ENCODE assay signal across 16 mouse cellular contexts in the genomic region with DNA sequence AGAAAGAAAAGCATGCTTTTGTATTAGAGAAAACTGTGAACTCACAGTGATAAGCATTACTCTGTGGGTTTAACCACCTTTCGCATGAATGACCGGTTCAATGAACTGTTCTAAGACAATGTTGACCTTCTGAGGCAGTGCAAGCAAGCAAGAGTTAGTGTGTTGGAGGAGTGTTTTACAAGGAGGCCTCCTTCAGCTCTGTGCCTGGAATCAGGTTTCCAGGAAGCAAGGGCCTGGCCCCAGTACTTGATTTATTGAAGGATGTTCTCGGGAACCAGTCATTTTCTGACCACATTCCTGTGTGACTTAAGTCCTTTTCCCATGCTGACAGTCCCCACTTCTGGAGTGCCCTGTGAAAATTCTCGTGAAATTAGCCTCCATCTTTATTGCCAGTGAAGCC. TPM values are rescaled to one million over a fixed set of nuclear protein-coding genes. Genes with fewer than 3 reads are reported as not detected.
DNase-seq lines count a peak whose midpoint lies in the region; ATAC-seq lines count a peak whose summit lies in the region.
"Had no signal": no experiment of that assay in that cellular context is flagged by ENCODE, and none has a peak within 500 bp of the region (broad histone marks: within the 10 kb centered on the region; RNA-seq: fewer than 3 reads in every experiment).

No protein-coding gene starts in this region.

- 37% methylated on average over 4 of the region's 4 CpGs for WGBS in lung, embryonic 15.5 days
- 36% methylated on average over 4 of the region's 4 CpGs for WGBS in intestine, embryonic 16.5 days
- WGBS in limb, embryonic 12.5 days: 14% methylated on average over 4 of the region's 4 CpGs
- 61% methylated on average over 4 of the region's 4 CpGs for WGBS in forebrain, embryonic 15.5 days

- H3K36me3 ChIP-seq in lung, embryonic 15.5 days: no peaks in the 10 kb centered on the region
- H3K36me3 ChIP-seq in intestine, embryonic 16.5 days (ENCODE audit: control insufficient read depth, insufficient read depth, low read length): no peaks in the 10 kb centered on the region
- no peaks in the 10 kb centered on the region for H3K36me3 ChIP-seq in limb, embryonic 12.5 days
- no peaks in the 10 kb centered on the region for H3K36me3 ChIP-seq in forebrain, embryonic 15.5 days
- H3K36me3 ChIP-seq: embryonic facial prominence, embryonic 15.5 days had no signal

- H3K4me2 ChIP-seq in lung, embryonic 15.5 days: no peak overlapping the region
- H3K4me2 ChIP-seq in intestine, embryonic 16.5 days (ENCODE audit: low read depth, low read length): no peak overlapping the region
- H3K4me2 ChIP-seq in limb, embryonic 12.5 days: no peak overlapping the region
- H3K4me2 ChIP-seq in forebrain, embryonic 15.5 days (replicated peaks): no peak overlapping the region
- H3K4me2 ChIP-seq: embryonic facial prominence, embryonic 15.5 days; hindbrain, embryonic 14.5 days had no signal

- ATAC-seq in lung, embryonic 15.5 days (ENCODE audit: borderline replicate concordance, extremely low read depth, low FRiP score, low TSS enrichment): no peak; the same call in 1 of the 2 replicates
- ATAC-seq in intestine, embryonic 16.5 days: peak; percentile 34; the same call in 1 of the 2 replicates
- ATAC-seq in limb, embryonic 12.5 days (ENCODE audit: insufficient number of reproducible peaks, insufficient read depth, low FRiP score, low TSS enrichment, low read depth): no peak
- ATAC-seq in forebrain, embryonic 15.5 days (replicated peaks): no peak
- ATAC-seq: forebrain, postnatal 0 days; liver, postnatal 0 days had no signal

- no peaks in the 10 kb centered on the region for H3K9me3 ChIP-seq in lung, embryonic 15.5 days
- H3K9me3 ChIP-seq in intestine, embryonic 16.5 days (ENCODE audit: control insufficient read depth, low read length): no peaks in the 10 kb centered on the region
- H3K9me3 ChIP-seq in limb, embryonic 12.5 days: no peaks in the 10 kb centered on the region
- no peaks in the 10 kb centered on the region for H3K9me3 ChIP-seq in forebrain, embryonic 15.5 days
- H3K9me3 ChIP-seq: embryonic facial prominence, embryonic 15.5 days had no signal

- DNase-seq in lung, postnatal 14 days: no peak
- no peak for DNase-seq in spleen, adult 12 weeks (ENCODE audit: low spot score)
- DNase-seq in Muller cell, postnatal 12 days (ENCODE audit: inconsistent ontology term): no peak
- DNase-seq: cerebellum, adult 9-10 months; forebrain, postnatal 0 days; liver, postnatal 0 days; right cerebral cortex, postnatal 14 days; thymus, postnatal 4 days had no signal

- no peak overlapping the region for H3K9ac ChIP-seq in lung, embryonic 15.5 days
- no peak overlapping the region for H3K9ac ChIP-seq in intestine, embryonic 16.5 days (ENCODE audit: low read depth, low read length)
- H3K9ac ChIP-seq in limb, embryonic 12.5 days (replicated peaks): no peak overlapping the region
- no peak overlapping the region for H3K9ac ChIP-seq in forebrain, embryonic 15.5 days (replicated peaks)
- H3K9ac ChIP-seq: embryonic facial prominence, embryonic 15.5 days; forebrain, postnatal 0 days; hindbrain, embryonic 14.5 days; liver, postnatal 0 days had no signal

- H3K4me1 ChIP-seq in lung, embryonic 15.5 days: peaks cover 20% of the 10 kb centered on the region
- peaks cover 15% of the 10 kb centered on the region for H3K4me1 ChIP-seq in intestine, embryonic 16.5 days (ENCODE audit: control insufficient read depth, insufficient read depth, low read length)
- peaks cover 27% of the 10 kb centered on the region for H3K4me1 ChIP-seq in limb, embryonic 12.5 days (replicated peaks)
- H3K4me1 ChIP-seq in forebrain, embryonic 15.5 days: peaks cover 6% of the 10 kb centered on the region

- peaks cover 6% of the 10 kb centered on the region for H3K27me3 ChIP-seq in lung, embryonic 15.5 days
- H3K27me3 ChIP-seq in intestine, embryonic 16.5 days (replicated peaks; ENCODE audit: control insufficient read depth, insufficient read depth, low read length): peaks cover 6% of the 10 kb centered on the region; the same call in 1 of the 2 replicates
- H3K27me3 ChIP-seq in limb, embryonic 12.5 days: peaks cover 24% of the 10 kb centered on the region
- peaks cover under 1% of the 10 kb centered on the region; the same call in 1 of the 2 replicates for H3K27me3 ChIP-seq in forebrain, embryonic 15.5 days

- H3K4me3 ChIP-seq in lung, embryonic 15.5 days: no peak overlapping the region
- no peak overlapping the region for H3K4me3 ChIP-seq in intestine, embryonic 16.5 days (ENCODE audit: low read length)
- no peak overlapping the region for H3K4me3 ChIP-seq in limb, embryonic 12.5 days (replicated peaks)
- no peak overlapping the region for H3K4me3 ChIP-seq in forebrain, embryonic 15.5 days
- H3K4me3 ChIP-seq: embryonic facial prominence, embryonic 15.5 days had no signal

- H3K27ac ChIP-seq in lung, embryonic 15.5 days: peak overlapping the region; percentile 48; the same call in 1 of the 2 replicates
- no peak overlapping the region for H3K27ac ChIP-seq in intestine, embryonic 16.5 days (ENCODE audit: low read length)
- peak overlapping the region; percentile 23; the same call in 1 of the 2 replicates for H3K27ac ChIP-seq in limb, embryonic 12.5 days
- no peak overlapping the region for H3K27ac ChIP-seq in forebrain, embryonic 15.5 days (replicated peaks)
- H3K27ac ChIP-seq: embryonic facial prominence, embryonic 15.5 days; hindbrain, embryonic 14.5 days had no signal

RNA-seq across cellular contexts. Expression of a gene that starts 5.5 kb away (rescaled TPM):
- 0.12 and 0.20 TPM in 2 replicates for polyA plus RNA-seq in lung, embryonic 15.5 days (2015; fragmentation: Nextera tagmentation; extraction: Ambion mirVana)
- polyA plus RNA-seq in intestine, embryonic 16.5 days (2015; fragmentation: Nextera tagmentation; extraction: Ambion mirVana): 0.17 and 0.24 TPM in 2 replicates
- polyA plus RNA-seq in limb, embryonic 12.5 days (2016; fragmentation: Nextera tagmentation; extraction: Ambion mirVana): 0.21 and 0.40 TPM in 2 replicates
- polyA plus RNA-seq in forebrain, embryonic 15.5 days (2015; fragmentation: Nextera tagmentation; extraction: Ambion mirVana): 0.55 and 0.62 TPM in 2 replicates

RNA-seq across cellular contexts. Expression of a gene that starts 35.9 kb away (rescaled TPM):
- polyA plus RNA-seq in lung, embryonic 15.5 days (2015; fragmentation: Nextera tagmentation; extraction: Ambion mirVana): 3.5 and 3.8 TPM in 2 replicates
- polyA plus RNA-seq in intestine, embryonic 16.5 days (2015; fragmentation: Nextera tagmentation; extraction: Ambion mirVana): 1.7 and 1.9 TPM in 2 replicates
- 1.9 and 3.6 TPM in 2 replicates for polyA plus RNA-seq in limb, embryonic 12.5 days (2016; fragmentation: Nextera tagmentation; extraction: Ambion mirVana)
- not detected in 2 replicates for polyA plus RNA-seq in forebrain, embryonic 15.5 days (2015; fragmentation: Nextera tagmentation; extraction: Ambion mirVana)
- polyA plus RNA-seq: midbrain, postnatal 0 days; stomach, embryonic 14.5 days had no signal

Comparison
In these comparisons a context has a peak if more than half of its experiments do, and no peak if none do; other contexts are left out.
1. H3K27ac ChIP-seq: peak in lung, embryonic 15.5 days (single experiment) and limb, embryonic 12.5 days (single experiment); none in intestine, embryonic 16.5 days (single experiment) and forebrain, embryonic 15.5 days (single experiment).